Mouse (Mus musculus) Muller cell, postnatal 12 days (primary cell): ENCODE measurements around the gene Sbds.

Experiments used
- DNase-seq: peaks from one replicate; pipeline ENCODE4 v3.0.0-alpha.2; 2015; ENCODE audit errors: inconsistent ontology term

Sbds gene

DNA sequence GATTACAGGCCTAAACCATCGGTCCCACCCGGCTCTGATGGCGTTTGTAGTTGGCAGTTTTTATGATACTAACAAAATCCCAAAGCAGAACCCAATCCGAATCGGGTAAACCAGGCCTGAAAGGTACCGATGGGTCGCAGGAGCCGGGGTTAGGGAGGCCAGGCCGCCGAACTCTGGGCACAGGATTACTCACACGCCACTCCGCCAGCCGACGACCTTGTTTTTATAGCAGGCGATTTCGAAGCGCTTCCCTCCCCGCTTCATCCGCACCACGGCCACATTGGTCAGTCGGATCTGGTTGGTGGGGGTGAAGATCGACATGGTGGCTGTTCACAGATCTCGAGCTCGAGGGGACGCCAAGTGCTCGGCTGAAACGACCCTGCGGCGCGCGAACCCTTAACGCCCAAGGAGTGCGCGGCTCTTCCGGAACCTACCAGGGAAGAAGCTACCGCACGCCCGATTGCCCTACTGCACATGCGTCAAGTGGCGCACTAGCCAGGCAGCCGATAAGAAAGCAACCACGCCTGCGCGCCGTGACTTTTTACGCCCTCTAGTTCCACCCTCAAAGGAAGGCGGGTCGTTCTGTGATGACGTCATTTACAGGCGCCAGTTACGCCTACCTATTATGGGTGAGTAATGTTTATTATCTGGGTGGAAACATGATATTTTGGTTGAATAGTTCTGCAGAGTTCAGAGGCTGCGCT lies at the start of gene Sbds, which contains the start of gene Tyw1:
Gene Sbds (minus strand): TSS at position 514 of the 704 bp plus-strand sequence.
Gene Tyw1 (plus strand): TSS at position 603 of the 704 bp plus-strand sequence.
- peak; percentile 96 for DNase-seq

DNA sequence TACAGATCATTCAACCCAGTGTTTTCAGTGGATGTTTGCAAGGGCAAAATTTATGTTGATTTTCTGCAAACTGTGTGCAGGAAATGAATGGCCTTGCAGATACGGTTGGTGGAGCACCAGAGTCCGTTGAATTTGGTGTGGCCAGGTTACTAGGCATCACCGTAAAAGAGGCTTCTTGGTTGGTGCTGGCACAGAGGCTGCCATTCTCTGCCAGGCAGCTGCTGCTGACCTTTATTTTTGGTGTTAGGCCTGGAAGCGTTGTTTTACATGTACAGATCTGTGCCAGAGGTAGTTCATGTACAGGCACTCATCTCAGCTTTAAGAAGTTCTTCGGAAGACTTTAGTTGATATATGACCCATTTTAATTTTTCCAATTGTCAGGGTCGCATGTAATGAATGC lies 48.3 kb upstream of the Sbds start:
- no peak for DNase-seq

DNA sequence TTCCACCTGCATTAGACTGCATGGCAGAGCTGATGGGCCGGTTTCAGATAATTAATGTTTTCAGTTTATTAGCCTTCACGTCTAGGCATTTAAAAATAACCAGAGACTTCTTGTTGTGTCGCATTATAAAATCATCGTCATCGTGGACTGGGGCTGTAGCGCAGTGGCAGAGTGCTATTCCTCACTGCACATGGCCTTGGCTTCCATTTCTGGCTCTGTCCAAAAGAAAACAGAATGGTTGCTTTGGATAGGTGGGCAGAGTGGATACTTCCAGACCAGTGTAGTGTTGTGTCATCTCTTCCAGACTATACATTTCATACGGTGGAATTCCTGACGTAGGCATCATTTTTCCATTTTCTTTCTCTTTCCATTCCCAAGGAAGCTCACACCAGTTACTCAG lies 44.2 kb upstream of the Sbds start:
- no peak for DNase-seq

DNA sequence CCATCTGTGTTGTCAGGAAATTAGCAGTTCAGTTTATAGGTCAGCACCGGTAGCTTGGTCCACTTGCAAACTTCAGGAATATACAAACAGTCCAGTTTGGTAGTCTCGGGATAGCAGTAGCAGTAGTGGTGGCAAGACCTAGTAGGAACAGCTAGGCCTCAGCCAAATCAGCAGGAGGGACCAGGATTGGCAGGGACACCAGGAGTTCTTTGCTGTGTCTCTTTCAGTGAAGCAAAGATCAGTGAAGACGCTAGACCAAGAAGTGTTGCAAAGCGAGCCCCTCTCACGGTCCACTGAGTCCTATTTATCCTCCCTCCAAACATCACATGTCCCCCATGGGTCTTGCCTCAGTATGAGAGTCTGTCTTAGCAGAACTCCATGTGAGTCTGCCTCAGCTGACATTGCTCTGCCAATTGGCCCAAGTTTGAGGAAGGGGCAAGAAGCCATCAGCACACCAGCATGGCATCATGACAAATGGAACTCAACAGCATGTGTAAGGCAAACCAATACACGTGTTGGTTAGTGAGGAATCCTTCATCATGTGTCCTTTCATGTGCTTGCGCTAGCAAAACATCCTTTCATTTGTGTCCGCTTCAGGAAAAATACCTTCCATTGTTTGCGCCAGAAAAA lies 43.6 kb upstream of the Sbds start:
- no peak for DNase-seq

DNA sequence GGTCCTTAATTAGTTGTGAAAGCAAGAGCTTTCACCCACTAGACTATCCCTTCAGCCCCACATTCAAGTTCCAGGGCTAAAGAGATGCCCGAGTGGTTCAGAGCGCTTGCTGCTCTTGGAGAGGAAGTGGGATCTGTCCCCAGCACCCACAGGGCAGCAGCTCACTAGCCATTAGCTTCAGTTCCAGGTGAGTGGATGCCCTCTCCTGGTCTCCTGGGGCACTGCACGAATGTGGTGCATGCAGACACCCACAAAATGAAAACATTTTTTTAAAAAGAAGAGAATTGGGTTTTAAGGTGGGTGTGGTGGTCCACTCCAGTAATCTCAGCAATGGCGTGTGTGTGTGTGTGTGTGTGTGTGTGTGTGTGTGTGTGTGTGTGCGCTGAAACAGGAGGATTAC lies 40.7 kb upstream of the Sbds start:
- no peak for DNase-seq

DNA sequence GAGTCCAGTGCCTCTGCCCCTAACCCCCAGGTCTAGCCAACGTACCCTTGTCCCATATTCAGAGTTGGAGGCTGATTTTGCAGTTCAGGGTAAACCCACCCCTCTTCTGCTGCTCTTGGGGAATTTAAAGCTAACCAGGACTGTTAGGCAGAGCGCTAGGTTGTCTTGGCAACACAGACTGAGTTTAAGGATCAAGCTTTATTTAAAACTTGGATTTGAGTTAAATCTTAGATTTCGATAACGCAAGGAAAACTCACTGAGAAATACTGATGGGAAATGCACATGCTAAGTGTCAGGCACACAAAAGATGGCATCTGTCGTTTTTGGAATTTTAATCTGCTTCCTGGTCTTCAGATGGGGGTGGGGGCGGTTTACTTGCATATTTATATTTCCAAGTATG lies 39.3 kb upstream of the Sbds start:
- no peak for DNase-seq

DNA sequence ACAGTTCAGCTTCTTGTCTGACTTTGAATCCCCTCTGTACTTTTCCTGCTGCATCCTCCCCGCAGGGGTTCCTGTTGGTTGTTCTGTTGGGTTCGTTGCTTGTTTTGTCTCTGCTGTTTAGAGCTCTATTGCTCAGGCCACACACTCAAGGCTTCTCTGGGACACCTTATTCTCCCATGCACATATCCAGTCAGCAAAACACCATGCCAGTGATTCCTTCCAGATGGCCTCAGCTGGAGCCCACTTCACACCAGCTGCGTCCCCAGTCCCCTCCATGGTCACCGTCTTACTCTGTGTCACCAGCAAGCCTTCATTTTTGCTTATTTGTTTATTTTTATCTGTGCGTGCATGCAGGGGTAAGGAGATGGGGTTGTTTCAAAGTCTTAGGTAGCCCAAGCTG lies 38.6 kb upstream of the Sbds start:
- no peak for DNase-seq

DNA sequence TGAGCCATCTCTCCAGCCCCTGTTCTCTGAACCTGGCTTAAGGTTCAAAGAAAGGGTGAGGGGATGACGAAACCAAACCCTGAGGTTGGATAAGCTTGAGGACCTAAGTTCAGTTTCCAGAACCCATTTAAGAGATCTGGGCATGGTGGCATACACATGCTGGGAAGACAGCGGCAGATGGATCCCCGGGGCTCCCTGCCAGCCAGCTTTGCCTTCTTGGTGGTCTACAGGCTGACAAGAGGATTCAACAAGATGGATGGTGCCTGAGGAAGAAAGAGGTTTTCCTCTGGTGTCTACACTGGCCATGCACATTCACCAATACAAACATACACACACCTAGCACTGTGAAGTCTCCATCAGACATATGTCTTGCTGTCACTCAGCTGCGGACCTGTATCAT lies 37.6 kb upstream of the Sbds start:
- DNase-seq: no peak

DNA sequence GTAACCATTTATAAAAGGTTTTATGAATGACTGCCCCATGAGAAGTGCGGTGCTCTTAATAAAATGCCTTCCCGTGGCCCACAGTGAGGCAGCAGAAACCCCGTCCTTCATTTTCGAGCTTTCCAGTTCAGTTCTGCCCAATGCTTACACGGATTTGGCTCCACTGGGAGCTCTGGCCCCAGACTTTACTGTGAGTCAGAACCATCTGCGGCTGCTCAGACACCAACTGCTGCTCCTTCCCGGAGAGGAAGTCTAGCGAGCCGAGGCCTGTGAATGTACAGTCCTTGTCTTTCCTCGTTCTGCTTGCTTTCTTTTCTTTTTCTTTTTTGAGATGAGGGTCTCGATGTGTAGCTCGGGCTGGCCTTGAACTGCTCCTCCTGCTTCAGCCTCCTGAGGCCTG lies 35.4 kb upstream of the Sbds start:
- DNase-seq: no peak

DNA sequence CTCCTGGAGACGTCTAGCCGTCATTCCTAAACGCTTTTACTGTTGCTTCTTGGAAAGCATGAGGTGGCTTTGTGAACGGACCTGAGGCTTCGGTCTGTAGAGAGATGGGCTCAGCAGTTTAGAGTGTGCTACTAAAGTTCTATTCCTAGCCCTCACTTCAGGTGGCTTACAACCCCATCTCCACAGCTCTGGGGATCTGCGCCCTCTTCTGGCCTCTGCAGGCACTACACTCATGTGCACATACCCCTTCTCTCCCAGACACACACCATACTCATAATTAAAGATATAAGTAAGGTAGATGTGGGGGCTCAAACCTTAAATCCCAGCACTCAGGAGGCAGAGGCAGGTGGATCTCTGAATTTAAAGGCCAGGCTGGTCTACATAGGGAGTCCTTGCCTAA lies 34.9 kb upstream of the Sbds start:
- DNase-seq: no peak

DNA sequence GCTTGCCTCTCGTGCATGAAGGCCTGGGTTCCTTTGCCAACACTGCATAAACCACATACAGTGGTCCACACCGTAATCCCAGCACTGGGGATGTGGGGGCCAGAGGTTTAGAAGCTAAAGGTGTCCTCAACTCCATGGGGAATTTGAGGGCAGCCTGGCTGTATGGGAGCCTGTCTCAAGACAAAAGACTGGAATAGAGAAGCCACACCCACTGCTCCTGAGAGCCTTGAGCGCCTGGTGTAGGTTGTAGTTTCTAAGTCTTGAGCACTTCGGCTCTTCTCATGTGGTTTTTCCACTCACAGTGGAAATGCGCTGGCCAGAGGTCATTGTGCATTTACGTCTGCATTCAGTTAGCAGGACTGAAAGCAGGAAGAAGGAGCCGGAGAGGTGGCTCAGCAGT lies 32.8 kb upstream of the Sbds start:
- no peak for DNase-seq

DNA sequence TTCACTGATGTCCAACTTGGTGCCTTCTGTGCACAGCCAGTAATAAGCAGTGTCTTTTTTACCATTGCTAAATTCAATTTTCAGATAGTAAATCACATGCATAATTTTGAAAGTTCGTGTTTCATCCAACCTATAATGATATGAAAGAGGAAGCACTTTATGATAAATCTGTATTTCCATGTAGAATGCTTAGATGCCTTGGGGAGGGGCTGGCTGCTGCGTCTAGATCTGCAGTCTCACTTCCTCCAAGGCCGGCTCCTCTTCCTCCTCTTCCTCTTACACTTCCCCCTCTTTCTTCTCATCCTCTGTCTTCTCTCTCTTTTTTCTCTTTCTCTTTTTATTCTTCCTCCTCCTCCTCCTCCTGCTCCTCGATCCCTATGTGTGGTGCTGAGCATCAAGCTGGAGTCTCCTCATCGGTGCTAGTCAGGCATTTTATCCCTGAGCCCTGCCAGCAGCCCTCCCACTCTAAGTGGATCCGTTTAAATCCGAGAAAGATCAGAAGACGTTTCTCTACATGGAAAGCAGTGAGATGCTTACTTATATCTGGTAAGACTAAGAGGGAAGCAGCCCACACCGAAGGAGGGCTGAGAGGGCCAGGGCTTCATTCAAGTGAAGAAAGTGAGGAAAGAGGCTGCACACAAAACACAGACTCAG lies 27.9 kb upstream of the Sbds start:
- no peak for DNase-seq

DNA sequence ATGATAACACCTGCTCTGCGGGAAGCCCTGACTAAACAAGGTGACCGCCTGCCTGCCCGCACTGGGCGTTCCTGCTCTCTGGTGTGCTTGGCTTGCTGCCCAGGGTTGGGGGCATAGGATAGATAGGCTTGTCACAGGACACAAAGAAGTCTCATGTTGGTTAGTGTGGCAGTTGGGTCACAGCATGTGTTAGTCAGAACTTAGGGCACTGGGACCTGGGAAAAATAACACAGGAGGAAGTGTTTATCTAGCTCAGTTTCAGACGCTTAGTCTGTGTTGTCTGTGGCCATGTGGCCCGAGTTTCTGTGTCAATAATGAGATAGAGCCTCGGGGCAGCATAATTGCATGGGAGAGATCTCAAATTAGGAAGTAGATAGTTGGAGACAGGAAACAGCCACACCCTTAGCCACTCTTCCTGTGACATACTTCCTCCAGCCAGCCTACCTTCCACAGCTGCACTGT lies 22.7 kb upstream of the Sbds start:
- no peak for DNase-seq

DNA sequence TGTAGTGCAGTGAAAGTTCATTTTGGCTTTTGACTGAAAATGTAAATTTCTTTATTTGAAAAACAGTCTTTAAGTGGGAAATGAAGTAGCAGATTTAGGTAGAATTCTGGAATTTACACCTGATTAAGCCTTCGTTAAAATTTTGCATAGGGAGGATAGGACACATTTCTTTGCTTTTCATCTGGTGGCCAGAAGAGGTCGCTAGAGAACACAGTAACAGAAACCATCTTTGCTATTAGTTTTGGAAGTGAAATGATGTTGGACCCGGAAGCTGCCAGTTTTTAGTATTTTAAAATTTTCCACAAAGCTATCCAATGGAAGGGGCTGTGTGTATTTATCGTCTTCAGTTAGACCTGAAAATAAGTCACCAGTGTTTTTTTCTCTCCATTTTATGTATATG lies 20.2 kb upstream of the Sbds start:
- peak; percentile 3 for DNase-seq

DNA sequence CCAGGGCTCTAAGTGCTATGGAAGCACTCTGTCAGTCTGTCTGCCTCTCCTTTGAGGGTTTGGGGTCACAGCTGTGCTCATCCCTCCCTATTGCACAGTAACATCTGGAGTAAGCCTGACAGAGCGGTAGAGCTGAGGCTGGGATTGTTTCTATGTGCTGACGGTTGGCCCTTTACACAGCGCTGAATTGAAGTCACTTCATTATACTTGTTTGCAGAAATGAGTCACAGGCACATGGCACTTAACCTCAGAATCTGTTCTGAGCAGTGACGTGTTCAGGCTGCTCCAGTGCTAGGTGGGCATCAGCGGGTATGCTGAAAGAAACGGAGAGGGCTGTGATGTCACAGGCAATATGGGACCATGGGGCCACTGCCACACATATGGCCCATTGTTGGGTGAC lies 17.7 kb upstream of the Sbds start:
- no peak for DNase-seq

DNA sequence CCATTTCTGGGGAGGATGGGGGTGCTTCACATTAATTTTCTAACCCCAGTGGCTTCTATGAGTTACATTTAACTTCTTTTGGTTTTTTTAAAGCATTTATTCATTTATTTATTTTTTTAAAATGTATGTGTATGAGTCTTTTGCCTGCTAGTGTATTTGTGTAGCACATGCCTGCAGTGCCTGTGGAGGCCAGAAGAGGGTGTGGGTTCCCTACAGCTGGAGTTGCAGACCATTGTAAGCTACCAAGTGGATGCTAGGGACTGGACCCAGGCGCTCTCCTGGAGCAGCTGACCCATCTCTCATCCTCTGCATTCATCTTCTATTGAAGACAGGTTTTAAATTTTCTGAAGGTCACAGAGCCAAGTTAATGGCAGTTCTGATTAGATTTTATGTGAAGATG lies 17.0 kb upstream of the Sbds start:
- no peak for DNase-seq

DNA sequence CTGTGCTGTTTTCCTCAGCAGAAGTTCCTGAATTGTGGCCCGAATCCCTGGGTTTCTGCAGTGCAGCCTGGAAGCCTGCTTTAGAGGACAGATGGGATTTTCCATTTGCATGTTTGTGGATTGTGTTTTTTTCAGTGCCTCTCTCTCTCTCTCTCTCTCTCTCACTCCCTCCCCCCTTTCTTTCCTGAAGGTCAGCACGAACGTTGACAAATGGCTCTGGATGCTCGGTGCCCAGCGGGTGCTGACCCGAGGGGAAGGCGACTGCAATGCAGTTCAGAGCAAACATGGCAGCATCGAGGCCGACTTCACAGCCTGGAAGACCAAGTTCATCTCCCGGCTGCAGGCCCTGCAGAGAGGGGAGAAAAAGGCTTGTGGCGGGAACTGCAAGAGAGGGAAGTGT lies 13.6 kb upstream of the Sbds start:
- DNase-seq: no peak

DNA sequence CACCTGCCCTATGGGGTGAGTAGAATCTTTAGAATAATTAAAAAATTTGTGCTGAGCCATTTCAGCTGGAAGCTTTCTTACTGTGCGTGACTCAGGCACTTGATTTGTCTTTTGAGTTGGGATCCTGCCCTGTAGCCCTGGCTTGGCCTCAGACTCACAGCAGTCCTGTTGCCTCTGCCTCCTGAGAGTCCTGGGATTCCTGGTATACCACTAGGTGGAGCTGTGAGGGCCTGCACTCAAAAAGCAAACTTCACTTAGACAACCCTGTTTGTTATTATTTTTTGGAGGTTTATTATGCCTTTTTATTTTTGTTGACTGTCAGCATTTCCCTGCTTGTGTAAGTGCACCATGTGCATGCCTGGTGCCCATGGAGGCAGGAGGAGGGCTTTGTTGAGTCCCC lies 12.0 kb upstream of the Sbds start:
- DNase-seq: no peak

DNA sequence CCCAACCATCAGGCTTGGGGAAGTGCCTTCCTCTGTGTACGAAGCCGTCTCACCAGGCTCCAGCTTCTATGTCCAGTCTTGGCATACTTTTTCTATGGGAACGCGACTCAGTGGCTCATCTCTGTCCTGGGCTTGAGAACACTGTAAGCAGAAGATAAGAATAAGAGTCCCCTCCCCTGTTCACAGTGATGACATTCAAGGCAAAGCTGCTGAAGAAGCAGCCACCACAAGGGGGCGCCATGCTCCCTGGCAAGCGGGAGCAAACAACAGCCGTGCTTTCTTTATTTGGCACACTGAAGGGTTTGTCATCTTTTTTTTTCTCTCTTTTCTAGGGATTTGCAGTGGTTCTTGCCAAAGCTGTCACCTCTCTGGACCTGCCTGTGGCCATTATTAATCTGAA lies 11.3 kb upstream of the Sbds start:
- no peak for DNase-seq

DNA sequence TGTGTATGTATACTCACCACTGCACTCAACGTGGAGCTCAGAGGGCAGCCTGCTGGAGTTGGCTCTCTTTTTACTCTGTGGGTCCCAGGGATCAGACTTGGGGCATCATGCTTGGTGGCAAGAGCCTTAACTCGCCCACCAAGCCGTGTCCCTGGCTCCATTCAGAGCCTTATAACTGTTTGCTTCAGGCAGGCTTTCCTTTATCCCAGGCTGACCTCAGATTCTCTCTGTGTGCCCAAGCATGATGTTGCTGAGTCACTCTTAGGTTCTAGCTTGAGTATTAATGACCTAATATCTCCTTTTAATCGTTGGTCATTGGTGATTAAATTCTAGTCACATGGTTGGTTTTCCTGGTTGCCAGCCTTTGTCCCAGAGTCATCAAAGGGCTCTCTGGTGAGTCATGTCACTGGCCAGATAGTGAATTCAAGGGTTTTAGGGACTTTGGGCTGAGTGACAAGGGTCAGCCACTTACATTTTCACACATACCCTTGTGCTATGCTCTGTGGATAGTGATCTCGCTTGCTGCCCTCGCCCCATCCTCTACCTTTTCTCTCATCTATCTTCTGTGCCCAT lies 9.2 kb upstream of the Sbds start:
- DNase-seq: peak; percentile 86

DNA sequence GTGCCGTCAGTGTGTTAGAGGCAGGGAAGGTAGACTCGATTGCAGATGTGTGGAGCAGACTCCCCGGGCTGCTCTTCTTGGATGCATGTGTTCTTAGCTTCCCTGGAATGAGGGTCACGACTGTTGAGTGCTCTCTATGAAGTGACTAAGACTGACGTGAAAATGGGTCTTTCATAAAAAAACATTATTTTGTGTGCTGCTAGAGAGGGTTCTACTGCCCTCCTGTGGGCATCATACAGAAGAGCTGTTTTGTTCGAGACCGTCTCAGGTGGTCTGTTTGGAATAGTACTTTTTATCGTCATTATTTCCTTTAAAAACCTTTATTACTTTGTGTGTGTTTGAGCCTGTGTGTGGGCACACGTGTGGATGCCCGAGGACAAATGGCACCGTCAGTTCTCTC lies 8.1 kb upstream of the Sbds start:
- peak; percentile 17 for DNase-seq

DNA sequence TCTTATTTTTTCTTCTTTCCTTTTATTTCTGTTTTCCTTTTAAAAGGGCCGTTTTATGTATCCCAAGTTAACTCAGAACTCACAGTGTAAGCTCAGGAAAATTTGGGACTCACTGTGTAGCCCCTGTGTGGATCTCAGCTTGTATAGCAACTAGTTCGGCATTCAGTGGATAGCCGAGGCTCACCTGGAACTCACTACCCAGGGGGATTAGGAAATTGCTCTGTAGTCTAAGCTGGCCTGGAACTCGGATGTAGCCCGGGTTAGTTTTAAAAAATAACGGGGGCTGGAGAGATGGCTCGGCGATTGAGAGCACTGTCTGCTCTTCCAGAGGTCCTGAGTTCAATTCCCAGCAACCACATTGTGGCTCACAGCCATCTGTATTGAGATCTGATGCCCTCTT lies 2.0 kb upstream of the Sbds start:
- no peak for DNase-seq
